Mouse (Mus musculus): ENCODE measurements around the gene Fndc8.

- TF ChIP-seq EP300 (IDR thresholded peaks at IDR 0.05; ENCODE audit: low read depth) (no peak), CTCF (IDR thresholded peaks at IDR 0.05; ENCODE audit: low read depth) (no peak)
Observed at GRCm38 (mm10) chr11:82844771-82845414, 47.0 kb upstream of the Fndc8 start.
